8 mouse cellular contexts compared by ENCODE assay signal in genomic region chr14:60252004-60253000, GRCm38 (mm10). TPM values are rescaled to one million over a fixed set of nuclear protein-coding genes. Genes with fewer than 3 reads are reported as not detected.
A peak's percentile ranks its signal among the peaks of the same experiment; 100 is the strongest.
DNase-seq lines count a peak whose midpoint lies in the region; ATAC-seq lines count a peak whose summit lies in the region.

No protein-coding gene starts in this region.

- peaks cover 10% of the 10 kb centered on the region for H3K4me1 ChIP-seq in liver, embryonic 11.5 days (replicated peaks; ENCODE audit: control insufficient read depth, insufficient read depth, low read length)
- peaks cover 13% of the 10 kb centered on the region; the same call in 1 of the 2 replicates for H3K4me1 ChIP-seq in stomach, embryonic 14.5 days (ENCODE audit: control insufficient read depth, insufficient read depth, low read length)

- DNase-seq in heart, adult 11 months: peak; percentile 89
- no peak for DNase-seq in heart, adult 9 months (ENCODE audit: low spot score in 2 of 2)
- DNase-seq in B cell, adult 2 months: peak; percentile 13 to 14
- DNase-seq in cerebellum, adult 9-11 months: peak; percentile 66
- peak; percentile 10 to 25 for DNase-seq in heart, postnatal 10 days
- no peak for DNase-seq in liver, embryonic 11.5 days (ENCODE audit: low spot score)
- no peak for DNase-seq in urinary bladder, postnatal 10 days (ENCODE audit: low spot score)

- ATAC-seq in liver, embryonic 11.5 days (replicated peaks; ENCODE audit: low FRiP score): peak; percentile 6; the same call in 1 of the 2 replicates
- ATAC-seq in stomach, embryonic 14.5 days (ENCODE audit: insufficient number of reproducible peaks, insufficient read depth, low FRiP score, low read depth): no peak

- H3K9me3 ChIP-seq in liver, embryonic 11.5 days (ENCODE audit: control insufficient read depth, low read length): no peaks in the 10 kb centered on the region
- H3K9me3 ChIP-seq in stomach, embryonic 14.5 days (ENCODE audit: control insufficient read depth, low read depth, low read length): no peaks in the 10 kb centered on the region

- intact Hi-C loops in heart, postnatal 10 days (cut with DNase I): loop anchor here (5.0 kb wide), 1 partner anchor 50 kb away; no protein-coding TSS in a partner anchor

- peak overlapping the region; percentile 90 for H3K27ac ChIP-seq in liver, embryonic 11.5 days (ENCODE audit: low read depth, low read length)
- peak overlapping the region; percentile 87 for H3K27ac ChIP-seq in stomach, embryonic 14.5 days (ENCODE audit: low read length)

- H3K4me3 ChIP-seq in liver, embryonic 11.5 days (ENCODE audit: low read depth, low read length): peak overlapping the region; percentile 93
- H3K4me3 ChIP-seq in stomach, embryonic 14.5 days (ENCODE audit: low read depth, low read length): peak overlapping the region; percentile 88

- no peaks in the 10 kb centered on the region for H3K36me3 ChIP-seq in liver, embryonic 11.5 days (ENCODE audit: control insufficient read depth, insufficient read depth, low read length)
- no peaks in the 10 kb centered on the region for H3K36me3 ChIP-seq in stomach, embryonic 14.5 days (ENCODE audit: control insufficient read depth, insufficient read depth, low read length)

- WGBS in liver, embryonic 11.5 days: 22% methylated on average over 15 of the region's 15 CpGs
- 21% methylated on average over 15 of the region's 15 CpGs for WGBS in stomach, embryonic 14.5 days

- peak overlapping the region; percentile 90 for H3K9ac ChIP-seq in liver, embryonic 11.5 days (ENCODE audit: low read depth, low read length)
- H3K9ac ChIP-seq in stomach, embryonic 14.5 days (replicated peaks; ENCODE audit: low read depth, low read length): peak overlapping the region; percentile 82

- no peaks in the 10 kb centered on the region for H3K27me3 ChIP-seq in liver, embryonic 11.5 days (replicated peaks; ENCODE audit: control insufficient read depth, insufficient read depth, low read length)
- H3K27me3 ChIP-seq in stomach, embryonic 14.5 days (ENCODE audit: control insufficient read depth, insufficient read depth, low read length): no peaks in the 10 kb centered on the region

- peak overlapping the region; percentile 82 for H3K4me2 ChIP-seq in liver, embryonic 11.5 days
- H3K4me2 ChIP-seq in stomach, embryonic 14.5 days (replicated peaks; ENCODE audit: low read depth, low read length): peak overlapping the region; percentile 64

RNA-seq across cellular contexts. Expression of gene Gm49336, which starts 1.0 kb away (rescaled TPM):
- total RNA-seq in heart, postnatal 10 days (2021): 10 to 100 TPM; 41.8 to 43.0 TPM
- 70.0 and 75.1 TPM in 2 replicates for polyA plus RNA-seq in liver, embryonic 11.5 days (2014; fragmentation: Nextera tagmentation; extraction: Ambion mirVana)
- polyA plus RNA-seq in stomach, embryonic 14.5 days (2014; fragmentation: Nextera tagmentation; extraction: Ambion mirVana): 62.7 and 66.2 TPM in 2 replicates

RNA-seq across cellular contexts. Expression of gene Nupl1, which starts 1.1 kb away (rescaled TPM):
- total RNA-seq in heart, postnatal 10 days (2021): not detected
- polyA plus RNA-seq in liver, embryonic 11.5 days (2014; fragmentation: Nextera tagmentation; extraction: Ambion mirVana): not detected in 2 replicates
- 0.13 TPM in 1 of 2 replicates, not detected in the other for polyA plus RNA-seq in stomach, embryonic 14.5 days (2014; fragmentation: Nextera tagmentation; extraction: Ambion mirVana)

RNA-seq across cellular contexts. Expression of gene Mtmr6, which starts 12.7 kb away (rescaled TPM):
- 10 to 100 TPM; 31.7 to 32.0 TPM for total RNA-seq in heart, postnatal 10 days (2021)
- polyA plus RNA-seq in liver, embryonic 11.5 days (2014; fragmentation: Nextera tagmentation; extraction: Ambion mirVana): 24.5 and 25.0 TPM in 2 replicates
- 35.6 and 36.0 TPM in 2 replicates for polyA plus RNA-seq in stomach, embryonic 14.5 days (2014; fragmentation: Nextera tagmentation; extraction: Ambion mirVana)

RNA-seq across cellular contexts. Expression of gene Atp8a2, which starts 55.3 kb away (rescaled TPM):
- 1 to 10 TPM; 4.0 to 5.8 TPM for total RNA-seq in heart, postnatal 10 days (2021)
- 2.2 and 2.4 TPM in 2 replicates for polyA plus RNA-seq in liver, embryonic 11.5 days (2014; fragmentation: Nextera tagmentation; extraction: Ambion mirVana)
- polyA plus RNA-seq in stomach, embryonic 14.5 days (2014; fragmentation: Nextera tagmentation; extraction: Ambion mirVana): 5.9 and 6.5 TPM in 2 replicates

Comparison
In these comparisons a context has a peak if more than half of its experiments do, and no peak if none do; other contexts are left out.
1. DNase-seq: peak in heart, adult 11 months (single experiment), B cell, adult 2 months (2 of 2), cerebellum, adult 9-11 months (single experiment) and heart, postnatal 10 days (2 of 2); none in heart, adult 9 months (0 of 2), liver, embryonic 11.5 days (single experiment) and urinary bladder, postnatal 10 days (single experiment).